Mouse (Mus musculus): ENCODE results near the gene Ism1.

Ism1 gene

GRCm38 (mm10) chr2:139677809-139678274 is at the start of gene Ism1:
TSS of gene Ism1 (plus strand) at chr2:139678178.
- peak; percentile 51 to 63 for DNase-seq

- DNase-seq, result no peak
Measured at GRCm38 (mm10) chr2:139628731-139629130, 49.2 kb upstream of the Ism1 start.

- DNase-seq, result no peak
Measured at GRCm38 (mm10) chr2:139629653-139630052, 48.3 kb upstream of the Ism1 start.

DNA sequence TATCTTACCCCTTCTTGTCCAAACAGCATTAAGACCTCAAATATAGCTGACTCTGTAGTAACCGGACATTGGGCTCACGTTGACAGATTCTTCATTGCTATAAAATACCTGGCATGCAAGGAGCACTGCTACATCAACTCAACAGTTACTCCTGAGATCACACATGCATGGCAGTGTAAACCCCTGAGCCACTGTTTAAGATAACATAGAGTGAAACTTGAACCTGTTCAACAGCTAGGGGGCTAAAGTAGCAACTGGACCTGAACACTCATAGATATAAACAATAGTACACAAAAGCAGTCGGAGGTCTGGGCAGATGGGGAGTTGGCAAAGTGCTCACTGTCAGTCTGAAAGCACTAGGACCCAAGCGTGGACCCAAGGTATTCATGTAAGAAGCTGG is 43.5 kb upstream of the Ism1 start:
- no peak for DNase-seq

- no peak for DNase-seq
Measured at GRCm38 (mm10) chr2:139637861-139638260, 40.1 kb upstream of the Ism1 start.

DNA sequence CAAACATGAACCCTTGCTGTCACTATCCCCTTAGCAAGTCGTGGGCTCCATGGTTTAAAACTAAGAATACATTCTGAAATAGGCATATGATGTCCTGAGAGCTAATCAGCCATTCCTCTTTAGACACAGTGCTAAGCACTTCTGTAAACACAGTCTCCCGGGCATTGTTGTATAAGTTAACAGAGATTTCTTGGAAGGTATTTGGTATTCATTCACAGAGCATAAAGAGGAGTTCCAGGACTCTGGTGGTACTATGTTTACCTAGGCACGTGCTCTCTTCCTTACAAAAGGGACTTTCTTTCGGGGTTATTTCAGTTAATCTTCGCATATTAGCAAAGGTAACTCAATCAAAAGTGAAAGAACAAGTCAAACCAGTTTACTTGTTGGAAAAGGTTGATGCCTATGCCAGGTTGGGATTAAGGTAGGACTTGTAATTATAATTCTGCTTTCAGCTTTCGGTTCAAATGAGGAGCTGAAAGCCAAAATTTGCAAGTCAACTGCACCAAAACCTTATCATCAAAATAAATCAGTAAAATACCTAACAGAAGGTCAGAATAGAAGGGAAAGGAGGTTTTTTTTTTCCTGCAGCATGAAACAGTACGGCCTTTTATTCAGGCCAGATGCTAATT is 36.1 kb upstream of the Ism1 start:
- DNase-seq, result no peak

DNA sequence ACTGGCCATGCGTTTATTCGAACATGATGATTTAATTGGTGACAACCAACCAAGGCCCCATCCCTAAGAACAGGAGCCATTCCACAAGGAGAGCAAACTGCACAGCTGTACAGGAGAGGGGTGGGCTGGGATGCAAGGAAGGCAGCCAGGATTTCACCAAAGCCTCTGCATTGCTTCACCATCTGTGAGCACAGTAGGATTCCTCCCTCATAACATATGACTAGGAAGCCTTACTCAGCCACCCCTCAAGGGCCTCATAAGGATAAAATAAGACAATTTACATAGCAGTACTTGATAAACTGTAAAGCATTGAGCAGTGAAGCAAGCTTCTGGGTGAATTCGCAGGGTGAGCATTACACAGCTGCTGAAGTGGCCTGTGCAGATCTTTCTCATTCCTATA is 28.5 kb upstream of the Ism1 start:
- peak in 1 of 2 experiments; percentile 7 for DNase-seq

- no peak for DNase-seq
Measured at GRCm38 (mm10) chr2:139656750-139657149, 21.2 kb upstream of the Ism1 start.

- DNase-seq, result no peak
Measured at GRCm38 (mm10) chr2:139671838-139672237, 6.1 kb upstream of the Ism1 start.

DNA sequence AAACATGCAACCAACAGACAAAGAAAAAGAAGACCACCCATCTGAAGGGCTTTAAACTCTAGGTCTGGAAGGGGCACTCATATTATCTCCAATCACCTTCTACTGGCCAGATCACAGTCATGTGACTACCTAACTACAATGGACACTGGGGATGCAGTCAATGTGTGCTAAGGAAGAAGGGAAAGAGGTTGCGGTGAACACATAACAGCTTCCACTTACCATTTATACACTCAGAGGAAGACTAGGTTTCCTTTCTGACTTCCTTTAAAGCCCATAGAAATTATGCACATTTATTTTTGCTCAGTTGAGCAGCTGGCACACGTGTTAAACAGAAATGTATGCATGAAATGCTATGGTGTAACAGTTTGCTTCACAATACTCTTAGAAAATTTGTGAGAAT is 5.6 kb upstream of the Ism1 start:
- no peak for DNase-seq

DNA sequence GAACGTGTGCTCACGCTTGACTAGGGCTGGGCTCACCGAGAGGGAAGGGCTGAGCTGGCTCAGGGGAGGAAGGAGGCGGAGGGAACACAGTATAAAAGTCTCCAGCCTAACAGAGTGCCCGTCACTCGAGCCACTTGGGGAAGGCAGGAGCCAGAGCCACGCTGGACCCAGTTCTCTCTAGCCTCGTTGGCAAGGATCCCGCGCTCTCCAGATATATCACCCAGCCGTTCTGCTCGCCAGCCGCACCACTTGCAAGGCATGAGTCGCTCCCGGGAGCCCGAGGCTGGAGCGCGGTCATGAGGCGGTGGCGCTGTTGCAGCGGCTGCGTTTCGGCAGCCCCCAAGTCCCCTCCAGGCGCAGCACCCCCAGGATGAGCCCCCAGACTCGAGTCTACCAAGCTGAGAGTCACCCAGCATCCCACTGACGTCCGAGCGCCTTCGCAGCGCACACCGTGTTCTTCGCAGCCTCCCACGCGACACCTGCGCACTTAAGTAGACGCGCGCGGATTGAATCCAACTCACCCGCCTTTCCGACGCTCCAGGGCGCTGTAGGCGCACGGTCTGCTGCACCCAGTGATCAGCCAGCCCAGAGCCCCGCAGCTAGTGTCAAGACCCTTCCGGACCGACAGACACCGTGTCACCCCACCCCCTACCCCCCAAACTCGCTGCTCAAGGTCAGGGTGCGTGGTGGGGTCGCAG is 764 bp upstream of the Ism1 start:
- DNase-seq, result peak; percentile 68 to 70

GRCm38 (mm10) chr2:139678275-139679140 is 530 bp downstream of the Ism1 start:
- peak; percentile 63 to 65 for DNase-seq

DNA sequence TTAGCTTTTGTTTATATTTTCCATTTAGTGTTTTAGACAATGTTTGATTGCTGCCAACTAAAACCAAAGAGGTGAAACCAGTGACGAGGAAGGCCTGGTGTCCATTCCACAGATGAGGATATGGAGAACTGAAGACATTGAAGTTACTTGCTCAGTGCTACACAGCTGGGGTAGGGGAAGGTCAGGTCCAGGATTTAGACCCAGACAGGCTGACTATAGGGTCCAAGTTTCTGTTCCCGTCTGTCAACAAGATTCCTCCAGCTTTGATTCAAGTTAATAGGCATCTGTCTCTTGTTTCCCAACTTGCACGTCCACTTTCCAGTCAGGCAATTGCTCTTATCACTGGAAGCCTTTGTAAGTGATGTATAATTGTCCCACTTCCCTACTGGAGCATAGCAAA is 4.6 kb downstream of the Ism1 start:
- DNase-seq, result no peak

DNA sequence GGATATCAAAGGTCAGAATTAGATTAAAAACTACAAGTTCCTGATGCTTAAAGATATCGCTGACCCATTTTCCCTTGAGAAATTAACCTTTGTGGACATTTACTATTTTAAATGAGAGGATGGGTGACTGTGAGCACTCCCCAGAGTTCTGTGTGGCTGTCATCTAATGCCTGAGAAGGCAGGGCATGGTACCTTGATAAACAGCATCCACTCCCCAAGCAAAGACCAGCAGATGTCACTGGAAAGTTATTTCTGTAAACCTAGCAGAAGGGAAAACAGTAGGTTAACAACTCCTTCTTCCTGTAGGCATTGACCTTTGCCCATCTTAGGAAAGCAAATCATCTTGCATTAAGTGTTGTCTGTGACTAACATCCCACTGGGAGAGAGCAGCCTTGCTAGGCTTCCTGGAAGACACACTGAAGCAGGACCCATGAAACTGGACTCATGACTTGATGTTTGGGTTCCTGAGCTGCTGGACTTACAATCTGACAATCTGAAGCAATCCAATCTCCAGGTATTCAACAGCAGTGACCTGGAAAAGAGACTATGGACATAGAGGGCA is 11.5 kb downstream of the Ism1 start:
- DNase-seq, result no peak

- no peak for DNase-seq
Measured at GRCm38 (mm10) chr2:139693521-139693920, 15.5 kb downstream of the Ism1 start.

DNA sequence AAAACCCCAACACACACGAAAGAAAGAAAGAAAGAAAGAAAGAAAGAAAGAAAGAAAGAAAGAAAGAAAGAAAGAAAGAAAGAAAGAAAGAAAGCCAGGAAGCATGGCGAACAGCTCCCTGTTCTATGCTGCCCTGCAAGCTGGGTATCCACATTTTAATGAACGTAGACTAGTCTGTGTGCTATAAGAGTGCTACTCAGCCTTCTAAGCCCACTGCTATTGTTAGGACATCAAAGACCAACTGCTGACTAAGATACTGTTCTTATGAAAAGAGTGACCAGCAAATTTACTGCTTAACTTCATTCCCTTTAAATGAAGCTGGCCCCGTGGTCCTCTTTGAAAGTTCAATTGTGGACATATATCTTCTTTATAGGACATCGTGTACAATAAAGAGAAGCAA is 16.7 kb downstream of the Ism1 start:
- no peak for DNase-seq

DNA sequence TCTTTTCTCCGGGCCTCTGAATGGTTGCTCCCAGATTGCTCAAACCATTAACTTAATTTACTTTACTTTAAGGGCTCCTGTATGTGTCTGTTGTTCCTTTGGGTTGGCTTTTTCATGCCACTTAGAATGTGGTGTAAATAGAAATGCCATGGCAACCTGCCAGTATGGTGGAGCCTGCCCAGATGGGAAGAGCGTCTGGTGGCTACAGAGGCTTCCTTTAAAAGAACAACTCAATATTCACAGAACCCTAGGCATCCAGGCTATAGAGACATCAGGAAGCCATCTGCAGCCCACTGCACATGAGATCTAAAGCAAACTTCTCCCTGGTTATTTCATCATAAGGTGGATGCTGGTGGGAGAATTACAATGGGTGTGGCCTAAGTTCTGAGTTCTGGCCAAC is 18.6 kb downstream of the Ism1 start:
- DNase-seq, result peak; percentile 42 to 50

GRCm38 (mm10) chr2:139700609-139701008 is 22.6 kb downstream of the Ism1 start:
- no peak for DNase-seq

- no peak for DNase-seq
Measured at GRCm38 (mm10) chr2:139704951-139705350, 27.0 kb downstream of the Ism1 start.

- no peak for DNase-seq
Measured at GRCm38 (mm10) chr2:139708194-139708899, 30.4 kb downstream of the Ism1 start.

DNA sequence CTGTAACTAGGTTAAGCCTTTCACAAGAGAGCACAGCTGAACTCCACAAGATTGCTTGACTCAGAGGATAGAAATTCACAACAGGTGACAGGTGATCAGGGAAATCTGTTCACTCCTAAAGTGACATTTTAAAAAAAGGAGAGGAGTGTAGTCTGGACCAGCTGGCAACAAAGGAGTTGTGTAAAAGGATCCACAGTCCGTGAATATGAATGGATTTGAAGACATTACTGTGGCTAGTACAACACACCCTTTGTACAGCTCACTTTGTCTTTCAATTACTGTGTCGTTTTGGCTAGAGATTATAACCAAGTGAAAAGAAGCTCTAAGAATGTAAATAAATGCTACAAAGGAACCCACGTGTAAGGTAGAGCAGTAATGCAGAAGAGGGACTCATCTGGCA is 33.7 kb downstream of the Ism1 start:
- no peak for DNase-seq

DNA sequence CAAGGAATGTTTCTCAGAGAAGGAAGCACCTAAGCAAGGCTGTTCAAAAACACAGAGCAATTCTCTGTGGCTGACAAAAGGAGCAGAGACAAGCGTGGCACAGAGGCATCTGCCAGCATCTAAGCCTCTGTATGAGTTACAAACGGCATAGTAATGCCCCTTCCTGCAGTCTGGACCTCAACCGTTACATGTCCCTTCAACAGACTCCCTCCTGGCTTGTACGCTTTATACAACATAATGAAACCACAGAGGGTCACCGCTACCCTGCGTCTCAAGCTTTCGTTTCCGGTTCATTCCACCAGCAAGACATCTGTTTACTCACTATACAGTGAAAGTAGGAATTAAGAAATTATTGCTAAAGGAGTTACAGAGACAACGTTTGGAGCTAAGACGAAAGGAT is 34.1 kb downstream of the Ism1 start:
- DNase-seq, result no peak

DNA sequence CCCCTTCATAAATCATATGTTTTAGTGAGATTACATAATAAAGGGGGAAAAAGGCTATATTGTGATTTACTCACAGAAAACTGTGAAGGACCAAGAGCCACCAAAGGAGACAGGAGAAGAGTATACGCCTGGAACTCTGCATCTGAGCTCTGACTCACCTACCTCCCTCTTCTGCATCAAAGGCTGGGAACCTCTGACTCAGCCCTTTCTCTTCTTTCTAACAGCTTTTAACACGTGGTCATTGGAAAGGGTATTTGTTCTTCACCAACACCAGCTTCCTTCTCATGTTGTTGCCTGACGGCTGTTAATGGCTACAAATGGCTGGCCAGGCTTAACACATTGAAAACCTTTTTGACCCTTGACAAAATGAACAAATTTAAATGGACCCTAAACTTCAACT is 36.2 kb downstream of the Ism1 start:
- no peak for DNase-seq
